Mouse (Mus musculus): ENCODE results near the gene Dgki.

Gene Dgki

GRCm38 (mm10) chr6:37299562-37300390 lies at the start of gene Dgki:
Dgki (minus strand) TSS chr6:37300184.
- DNase-seq: peak in 1 of 2 experiments; percentile 12

- no peak for DNase-seq
These were observed 47.6 kb upstream of the Dgki start for GRCm38 (mm10) chr6:37347606-37348005.

DNA sequence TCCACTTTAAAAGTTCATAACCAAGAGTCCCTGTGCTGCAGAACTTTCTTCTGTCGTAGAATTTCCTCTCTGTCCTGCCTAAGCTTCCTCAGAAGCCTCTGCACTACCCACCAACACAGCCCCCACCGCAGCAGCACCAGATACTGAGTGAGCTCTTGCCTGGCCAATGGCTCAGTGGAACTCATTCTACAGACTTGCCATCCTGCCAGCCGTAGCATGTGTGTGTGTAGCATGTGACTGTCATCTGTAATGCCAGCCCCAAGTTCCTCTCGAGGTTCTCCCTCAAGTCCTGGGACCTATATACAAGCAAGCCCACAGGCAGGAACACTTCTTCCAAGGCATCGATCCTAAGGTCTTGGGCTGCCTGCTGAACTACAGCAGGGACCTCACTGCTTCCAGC lies 38.1 kb upstream of the Dgki start:
- no peak for DNase-seq

- DNase-seq: no peak
These were observed 36.9 kb upstream of the Dgki start for GRCm38 (mm10) chr6:37336831-37337260.

- DNase-seq: no peak
These were observed 36.4 kb upstream of the Dgki start for GRCm38 (mm10) chr6:37336381-37336780.

DNA sequence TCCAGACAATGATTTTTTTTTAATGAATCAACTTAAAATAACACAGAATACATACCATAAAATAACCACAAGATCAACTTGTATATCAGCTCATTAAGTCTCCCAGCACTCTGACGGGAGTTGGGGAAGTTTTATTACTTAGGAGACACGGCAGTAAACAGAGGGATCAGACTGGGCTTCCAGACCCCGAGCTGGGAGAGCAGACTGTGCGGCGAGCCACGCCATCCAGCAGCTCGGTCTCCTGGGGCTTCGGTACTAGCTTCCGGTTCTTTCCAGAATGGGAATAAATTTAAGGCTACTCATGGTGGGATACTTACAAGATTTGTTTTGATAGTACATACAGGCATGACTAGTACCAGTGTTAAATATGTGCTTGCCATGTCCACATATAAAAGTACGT lies 32.9 kb upstream of the Dgki start:
- DNase-seq: no peak

GRCm38 (mm10) chr6:37329901-37330864 lies 30.2 kb upstream of the Dgki start:
- DNase-seq: no peak

GRCm38 (mm10) chr6:37329376-37329775 lies 29.4 kb upstream of the Dgki start:
- DNase-seq: no peak

GRCm38 (mm10) chr6:37328671-37329070 lies 28.7 kb upstream of the Dgki start:
- no peak for DNase-seq

DNA sequence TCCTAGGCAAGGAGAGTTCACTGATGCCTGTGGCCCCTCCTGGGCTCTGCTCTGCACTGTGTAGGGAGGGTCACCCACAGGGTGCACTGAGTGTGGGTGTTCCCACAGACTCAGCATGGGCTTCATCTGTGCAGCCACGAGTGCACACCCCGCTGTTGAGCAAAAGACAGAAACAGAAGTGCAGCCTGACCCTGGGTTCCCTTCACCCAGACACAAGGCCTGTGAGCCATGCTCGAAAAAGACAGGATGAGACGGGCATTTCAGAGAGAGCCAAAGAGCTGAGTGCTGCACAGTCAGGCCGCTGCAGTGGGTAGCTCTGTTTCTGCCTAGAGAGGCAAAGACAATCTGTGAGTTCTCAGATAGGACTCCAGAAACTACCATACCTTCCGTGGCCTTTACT lies 27.5 kb upstream of the Dgki start:
- no peak for DNase-seq

- DNase-seq: no peak
These were observed 26.6 kb upstream of the Dgki start for GRCm38 (mm10) chr6:37326603-37326955.

- no peak for DNase-seq
These were observed 26.1 kb upstream of the Dgki start for GRCm38 (mm10) chr6:37325906-37326602.

DNA sequence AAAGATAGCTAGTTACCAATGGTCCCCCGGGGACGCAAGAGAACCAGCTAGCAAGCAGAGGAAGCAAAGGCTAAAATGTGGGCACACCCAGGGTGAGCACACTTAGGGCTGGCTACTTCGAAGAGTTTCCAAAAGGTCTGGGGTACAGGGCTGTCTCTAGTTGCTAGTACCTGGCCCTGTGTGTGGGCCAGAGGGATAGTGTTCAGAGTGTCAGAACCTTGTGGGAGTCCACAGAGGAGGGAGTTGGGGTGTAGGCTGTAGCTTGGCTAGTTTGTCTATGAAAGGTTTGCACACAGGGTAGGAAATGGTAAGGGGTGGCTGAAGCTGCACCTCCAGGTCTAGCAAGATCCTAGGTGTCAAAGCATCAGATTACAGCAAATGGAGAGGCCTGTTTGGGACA lies 25.1 kb upstream of the Dgki start:
- no peak for DNase-seq

DNA sequence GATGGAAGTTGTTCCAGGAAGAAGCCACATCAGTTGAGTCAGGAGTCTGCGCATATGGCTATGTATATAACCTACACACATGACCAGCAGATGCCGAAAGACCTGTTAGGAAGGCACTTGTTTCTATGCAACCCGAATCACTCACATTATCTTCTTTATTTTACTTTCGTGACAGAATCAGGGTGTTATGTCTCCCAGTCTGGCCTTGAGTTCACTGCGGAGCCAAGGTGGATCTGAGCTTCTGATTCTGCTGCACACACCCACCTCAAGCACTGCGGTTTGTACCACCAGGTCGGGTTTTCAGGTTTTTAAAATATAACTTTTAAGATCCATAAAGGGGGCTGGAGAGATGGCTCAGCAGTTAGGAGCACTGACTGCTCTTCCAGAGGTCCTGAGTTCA lies 22.7 kb upstream of the Dgki start:
- DNase-seq: no peak

DNA sequence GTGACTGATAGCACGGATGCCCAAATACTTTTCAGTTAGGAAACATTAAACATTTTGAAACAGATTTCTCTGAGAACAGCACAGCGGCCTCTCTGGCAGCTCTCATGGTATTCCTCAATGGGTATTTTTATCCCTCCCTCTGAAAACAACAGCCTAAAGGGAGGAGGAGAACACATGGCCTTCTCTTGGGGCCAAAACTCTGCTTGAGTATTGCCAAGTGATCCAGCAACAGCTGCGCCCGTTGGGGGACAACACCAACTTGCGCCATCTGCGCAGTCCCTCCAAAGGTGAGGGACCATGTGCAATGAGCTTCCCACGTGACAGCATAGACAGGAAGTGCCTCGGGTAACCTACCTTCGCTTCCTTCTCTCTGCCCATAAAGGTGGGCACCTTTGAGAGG lies 22.1 kb upstream of the Dgki start:
- no peak for DNase-seq

DNA sequence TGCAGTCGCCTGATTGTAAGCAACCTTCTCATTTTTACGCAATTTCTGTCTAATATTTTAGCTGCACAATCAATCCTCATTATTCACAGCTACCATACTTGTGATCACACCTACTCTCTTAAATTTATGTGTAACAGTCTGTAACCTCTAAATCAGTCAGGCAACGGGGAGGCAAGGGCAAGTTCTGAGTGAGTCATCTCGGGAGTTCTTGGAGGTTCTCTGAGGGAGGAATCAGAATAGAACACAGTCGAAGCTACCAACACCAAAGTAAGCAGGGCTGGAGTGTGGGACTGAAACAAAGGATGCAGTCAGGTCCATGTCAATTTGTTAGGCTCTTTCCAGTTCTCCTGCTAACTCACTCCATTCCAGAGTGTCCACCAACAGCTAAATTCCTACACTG lies 17.9 kb upstream of the Dgki start:
- DNase-seq: no peak

GRCm38 (mm10) chr6:37315440-37315839 lies 15.5 kb upstream of the Dgki start:
- DNase-seq: no peak

DNA sequence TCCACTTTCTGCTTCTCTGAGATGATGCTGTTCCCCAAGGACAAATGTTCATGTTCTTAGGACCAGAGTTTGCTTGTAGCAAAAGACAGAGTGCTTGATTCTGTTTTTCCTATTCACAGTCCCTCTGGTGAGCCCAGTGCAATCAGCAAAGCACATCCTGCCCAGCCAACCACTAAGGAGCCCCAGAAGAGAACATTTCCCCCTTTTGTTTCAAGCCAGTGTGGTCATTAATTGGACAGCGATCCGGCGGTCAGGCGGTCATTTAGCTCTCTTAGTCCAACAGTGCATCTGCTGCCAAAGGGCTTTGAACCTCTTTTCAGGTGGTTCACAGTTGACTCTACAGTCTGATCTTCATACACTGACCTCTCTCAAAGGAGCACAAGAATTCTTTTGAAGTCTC lies 10.6 kb upstream of the Dgki start:
- DNase-seq: no peak

DNA sequence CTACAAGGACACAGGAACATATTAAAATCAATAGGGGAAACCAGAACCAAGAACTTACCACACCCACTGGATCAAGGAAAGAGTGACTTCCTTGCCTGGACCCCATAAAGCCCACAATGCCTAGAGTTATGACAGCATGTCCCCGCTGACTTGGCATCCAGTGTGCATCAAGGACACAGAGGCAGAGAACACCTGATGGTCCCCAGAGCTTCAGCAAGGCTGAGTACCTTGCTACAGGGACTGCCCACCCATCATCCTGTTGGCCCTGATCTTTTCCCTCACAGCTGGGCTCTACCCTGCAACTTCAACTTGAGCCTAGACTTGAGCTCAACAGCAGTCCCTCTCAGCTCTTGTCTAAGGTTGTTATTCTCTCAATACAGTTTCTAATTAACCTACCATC lies 6.6 kb upstream of the Dgki start:
- DNase-seq: no peak

- DNase-seq: no peak
These were observed 508 bp upstream of the Dgki start for GRCm38 (mm10) chr6:37300492-37300891.

- DNase-seq: no peak
These were observed 1.0 kb downstream of the Dgki start for GRCm38 (mm10) chr6:37298982-37299381.

DNA sequence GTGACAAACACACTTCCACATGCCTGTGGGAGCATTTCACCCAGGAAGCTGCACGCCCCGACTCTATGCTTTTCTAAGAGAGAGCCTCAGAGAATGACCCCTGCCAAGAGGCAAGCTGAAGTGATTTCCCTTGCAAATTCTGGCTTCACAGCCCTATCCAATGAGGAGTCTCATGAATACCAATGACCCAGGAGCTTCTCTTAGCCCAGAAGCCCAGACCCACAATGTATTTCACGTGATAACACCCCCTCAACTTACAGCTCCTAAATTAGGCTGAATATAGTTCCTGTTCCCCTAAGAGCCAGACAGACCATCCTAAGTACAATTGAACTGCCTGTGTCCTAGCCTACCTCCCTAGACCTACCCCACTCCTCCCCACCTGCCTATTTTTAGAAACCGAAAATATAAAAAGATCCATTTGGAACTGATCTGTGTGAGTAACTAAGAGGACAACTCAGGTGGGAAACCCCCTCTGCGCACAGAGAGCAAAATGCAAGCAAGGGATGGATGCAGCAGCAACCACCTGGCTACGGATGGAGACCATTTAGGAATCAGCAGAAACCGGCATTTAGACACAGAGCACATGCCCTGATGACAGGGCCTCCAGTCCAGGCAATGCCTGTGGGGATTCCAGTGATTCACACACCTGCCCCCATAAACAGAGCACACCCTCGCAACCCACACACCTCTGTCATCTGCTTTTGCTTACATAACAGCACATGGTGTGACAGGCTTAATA lies 2.1 kb downstream of the Dgki start:
- DNase-seq: no peak

GRCm38 (mm10) chr6:37292068-37292467 lies 7.9 kb downstream of the Dgki start:
- no peak for DNase-seq
